Mouse (Mus musculus) liver, embryonic 15.5 days (tissue): ENCODE data around the gene Arpc3. TPM values are rescaled to one million over a fixed set of nuclear protein-coding genes. Genes with fewer than 3 reads are reported as not detected.
A peak's percentile ranks its signal among the peaks of the same experiment; 100 is the strongest.

Experiments
- ATAC-seq: fragments of 200-750 bp; cut with Nextera tagmentation; 2 replicates; pipeline ENCODE4 v1.8.0; 2017; ENCODE audit warnings: moderate number of reproducible peaks, mild to moderate bottlenecking, moderate library complexity; ENCODE audit not compliant: insufficient read depth
- H3K27ac ChIP-seq: fragments of 300-500 bp; sonication (generic); replicated peaks from 2 replicates; pipeline ENCODE4 v1.5.1; 2015; ENCODE audit warnings: mild to moderate bottlenecking, inconsistent platforms
- H3K27me3 ChIP-seq: fragments of 300-500 bp; sonication (generic); 2 replicates; pipeline ENCODE4 v1.6.1; 2015; ENCODE audit warnings: mild to moderate bottlenecking, inconsistent platforms
- H3K36me3 ChIP-seq: fragments of 300-500 bp; sonication (generic); replicated peaks from 2 replicates; pipeline ENCODE4 v1.6.1; 2015; ENCODE audit warnings: moderate library complexity, mild to moderate bottlenecking, inconsistent platforms
- H3K4me1 ChIP-seq: fragments of 300-500 bp; sonication (generic); replicated peaks from 2 replicates; pipeline ENCODE4 v1.6.1; 2015; ENCODE audit warnings: inconsistent platforms
- H3K4me2 ChIP-seq: fragments of 300-500 bp; sonication (generic); 2 replicates; pipeline ENCODE4 v1.6.1; 2015; ENCODE audit warnings: moderate library complexity, mild to moderate bottlenecking, inconsistent platforms
- H3K4me3 ChIP-seq: fragments of 300-500 bp; sonication (generic); replicated peaks from 2 replicates; pipeline ENCODE4 v1.5.1; 2015; ENCODE audit warnings: mild to moderate bottlenecking, inconsistent platforms
- H3K9ac ChIP-seq: fragments of 300-500 bp; sonication (generic); 2 replicates; pipeline ENCODE4 v1.6.1; 2015; ENCODE audit warnings: moderate library complexity, mild to moderate bottlenecking, inconsistent platforms
- H3K9me3 ChIP-seq: fragments of 300-500 bp; sonication (generic); replicated peaks from 2 replicates; pipeline ENCODE4 v1.6.1; 2016; ENCODE audit warnings: inconsistent platforms
- WGBS: fragments of 180-500 bp; shearing (Covaris S2); methylation state at CpG from one replicate; pipeline ENCODE4 v1.1.7; 2015; ENCODE audit warnings: mixed read lengths; ENCODE audit not compliant: insufficient replicate concordance; 5-methylcytosine and 5-hydroxymethylcytosine counted together
- polyA plus RNA-seq: library from polyadenylated mRNA; unstranded; fragments of >200 nt; fragmentation: Nextera tagmentation; extraction: Ambion mirVana; gene quantifications from 2 replicates; pipeline ENCODE4 v1.2.1, GENCODE M21; 2015

Gene Arpc3
- polyA plus RNA-seq, 1 experiment from 2014 or later: 105 TPM

- no peak overlapping the region for H3K9ac ChIP-seq
- H3K4me1 ChIP-seq: peaks cover 17% of the 10 kb centered on the region
- no peak overlapping the region for H3K4me3 ChIP-seq
- no peak overlapping the region for H3K4me2 ChIP-seq
- WGBS: 81% methylated on average over 4 of the region's 4 CpGs
- no peaks in the 10 kb centered on the region for H3K27me3 ChIP-seq
- peaks cover 57% of the 10 kb centered on the region for H3K36me3 ChIP-seq
- ATAC-seq: no peak
- no peaks in the 10 kb centered on the region for H3K9me3 ChIP-seq
- no peak overlapping the region for H3K27ac ChIP-seq
These were observed 14.4 kb upstream of the Arpc3 start for GRCm38 (mm10) chr5:122377101-122377833.

DNA sequence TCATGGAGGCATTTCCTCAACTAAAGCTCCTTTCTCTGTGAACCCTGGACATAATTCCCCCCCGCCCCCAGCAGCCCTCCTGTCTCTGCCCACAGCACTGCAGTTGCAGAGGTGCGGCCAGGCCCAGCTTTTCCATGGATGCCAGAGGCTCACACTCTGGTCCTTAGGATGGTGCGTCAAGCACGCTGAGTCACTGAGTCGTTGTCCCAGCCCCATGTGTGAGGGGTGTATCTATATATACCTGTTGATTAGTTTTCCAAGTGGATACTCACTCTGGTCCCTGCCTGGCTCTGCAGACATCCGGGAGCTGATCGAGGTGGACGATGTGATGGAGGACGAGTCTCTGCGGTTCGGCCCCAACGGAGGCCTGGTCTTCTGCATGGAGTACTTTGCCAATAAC lies 13.5 kb upstream of the Arpc3 start:
- H3K27me3 ChIP-seq: no peaks in the 10 kb centered on the region
- H3K9me3 ChIP-seq: no peaks in the 10 kb centered on the region
- H3K27ac ChIP-seq: no peak overlapping the region
- peaks cover 13% of the 10 kb centered on the region for H3K4me1 ChIP-seq
- H3K4me3 ChIP-seq: no peak overlapping the region
- peaks cover 64% of the 10 kb centered on the region for H3K36me3 ChIP-seq
- 85% methylated on average over 12 of the region's 12 CpGs for WGBS
- H3K4me2 ChIP-seq: no peak overlapping the region
- ATAC-seq: no peak
- no peak overlapping the region for H3K9ac ChIP-seq

- ATAC-seq: peak; percentile 25; the same call in 1 of the 2 replicates
- no peak overlapping the region for H3K27ac ChIP-seq
- 0 out of 2 replicates have a peak, but pooled peaks cover 4% of the 10 kb centered on the region for H3K4me1 ChIP-seq
- H3K9me3 ChIP-seq: no peaks in the 10 kb centered on the region
- H3K27me3 ChIP-seq: no peaks in the 10 kb centered on the region
- H3K4me2 ChIP-seq: no peak overlapping the region
- H3K4me3 ChIP-seq: no peak overlapping the region
- 46% methylated on average over 11 of the region's 11 CpGs for WGBS
- H3K36me3 ChIP-seq: peaks cover 56% of the 10 kb centered on the region
- H3K9ac ChIP-seq: no peak overlapping the region
These were observed 12.1 kb upstream of the Arpc3 start for GRCm38 (mm10) chr5:122379374-122380155.

- no peak for ATAC-seq
- no peak overlapping the region for H3K9ac ChIP-seq
- no peaks in the 10 kb centered on the region for H3K27me3 ChIP-seq
- H3K27ac ChIP-seq: no peak overlapping the region
- peaks cover 10% of the 10 kb centered on the region for H3K36me3 ChIP-seq
- no peak overlapping the region for H3K4me2 ChIP-seq
- WGBS: 80% methylated on average over 5 of the region's 5 CpGs
- no peak overlapping the region for H3K4me3 ChIP-seq
- H3K9me3 ChIP-seq: no peaks in the 10 kb centered on the region
- H3K4me1 ChIP-seq: peaks cover 24% of the 10 kb centered on the region
These were observed 1.7 kb upstream of the Arpc3 start for GRCm38 (mm10) chr5:122390006-122390405.

DNA sequence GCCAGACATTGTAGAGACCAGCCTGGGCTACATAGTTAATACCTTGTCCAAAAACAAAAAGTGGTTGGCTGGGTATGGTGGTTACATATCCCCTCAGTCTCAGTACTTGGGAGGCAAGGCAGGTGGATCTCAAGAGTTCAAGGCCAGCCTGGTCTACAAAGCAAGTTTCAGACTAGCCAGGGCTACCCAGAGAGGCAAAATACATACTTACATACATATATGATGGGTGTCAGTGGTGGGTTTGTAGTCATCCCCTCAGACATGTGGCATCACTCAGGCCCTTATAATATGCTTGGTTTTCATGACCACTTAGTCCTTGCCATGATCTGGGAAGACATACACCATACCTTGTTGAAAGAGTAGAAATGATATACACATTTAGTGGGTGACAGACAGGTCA lies 1.0 kb upstream of the Arpc3 start:
- Histone ChIP-seq H3K4me2 (no peak overlapping the region), H3K36me3 (peaks cover 13% of the 10 kb centered on the region), H3K9ac (no peak overlapping the region), H3K27ac (no peak overlapping the region), H3K4me3 (no peak overlapping the region), H3K27me3 (no peaks in the 10 kb centered on the region), H3K4me1 (peaks cover 28% of the 10 kb centered on the region), H3K9me3 (no peaks in the 10 kb centered on the region)
- no peak for ATAC-seq

DNA sequence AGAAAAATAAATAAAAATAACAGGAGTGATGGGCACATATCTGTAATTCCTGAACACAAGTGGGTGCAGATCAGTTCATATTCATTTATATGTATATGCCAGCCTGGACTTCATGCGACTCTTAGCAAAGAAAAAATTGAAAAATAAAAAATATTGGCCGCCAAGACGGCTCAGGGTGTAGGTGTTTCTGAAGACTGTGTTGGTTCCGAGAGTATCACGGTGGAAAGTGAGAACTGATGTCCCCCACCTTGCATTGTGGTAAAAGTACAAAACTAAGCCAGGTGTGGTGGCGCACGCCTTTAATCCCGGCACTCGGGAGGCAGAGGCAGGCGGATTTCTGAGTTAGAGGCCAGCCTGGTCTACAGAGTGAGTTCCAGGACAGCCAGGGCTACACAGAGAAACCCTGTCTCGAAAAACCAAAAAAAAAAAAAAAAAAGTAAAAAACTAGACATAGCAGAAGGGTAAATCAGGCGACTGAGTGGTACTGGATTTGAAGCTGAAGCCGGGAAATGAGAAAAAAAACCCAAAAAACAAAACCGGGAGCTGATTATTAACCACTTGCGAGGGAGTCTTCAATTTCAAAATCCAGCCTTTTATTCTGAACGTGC lies 396 bp upstream of the Arpc3 start:
- Histone ChIP-seq H3K4me2 (peak overlapping the region; percentile 56), H3K27ac (peak overlapping the region; percentile 84; the same call in 1 of the 2 replicates), H3K4me1 (peaks cover 28% of the 10 kb centered on the region), H3K4me3 (peak overlapping the region; percentile 80), H3K9ac (no peak overlapping the region), H3K9me3 (no peaks in the 10 kb centered on the region), H3K27me3 (no peaks in the 10 kb centered on the region), H3K36me3 (peaks cover 13% of the 10 kb centered on the region)
- WGBS: 50% methylated on average over 16 of the region's 16 CpGs
- no peak for ATAC-seq

DNA sequence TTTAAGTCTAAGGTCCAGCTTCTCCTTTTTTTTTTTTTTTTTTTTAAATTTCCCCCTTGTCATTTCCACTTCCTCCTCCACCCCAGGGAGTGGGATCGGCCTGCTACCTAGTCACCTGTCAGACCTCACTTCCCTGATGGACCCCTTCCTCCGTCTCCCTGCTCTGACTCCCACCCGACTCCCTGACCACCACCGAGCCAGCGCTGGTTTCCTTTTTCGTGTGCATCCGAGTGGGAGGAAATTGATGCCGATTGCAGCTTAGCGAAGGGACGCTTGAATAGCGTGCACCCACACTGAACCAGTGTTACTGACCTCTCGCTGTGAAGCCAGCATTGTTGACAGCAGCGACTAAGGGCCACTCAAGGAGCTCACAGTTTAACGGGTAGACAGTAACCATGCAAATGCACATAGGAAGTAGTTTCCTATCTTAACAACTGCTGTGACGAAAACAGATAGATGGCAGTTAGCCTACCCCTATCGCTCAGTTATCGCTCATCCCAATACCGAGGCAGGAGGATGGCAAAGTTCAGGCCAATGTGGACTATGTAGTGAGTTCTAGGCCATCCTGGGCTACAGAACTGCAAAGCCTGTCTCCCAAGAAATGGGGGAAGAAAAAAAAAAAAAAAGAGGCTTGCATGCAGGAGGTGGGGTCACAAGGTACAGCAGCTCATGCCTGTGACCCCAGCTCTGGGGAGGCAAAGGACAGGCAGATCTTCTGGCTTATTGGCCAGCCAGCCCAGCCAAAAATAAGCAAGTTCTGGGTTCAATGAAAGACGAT lies 738 bp downstream of the Arpc3 start:
- Histone ChIP-seq H3K27me3 (no peaks in the 10 kb centered on the region), H3K27ac (peak overlapping the region; percentile 84), H3K9ac (peak overlapping the region; percentile 86), H3K9me3 (no peaks in the 10 kb centered on the region), H3K36me3 (peaks cover 24% of the 10 kb centered on the region), H3K4me2 (peak overlapping the region; percentile 82), H3K4me3 (peak overlapping the region; percentile 80), H3K4me1 (peaks cover 31% of the 10 kb centered on the region)
- WGBS: 3% methylated on average over 19 of the region's 19 CpGs
- peak; percentile 42 for ATAC-seq

- WGBS: 35% methylated on average over 2 of the region's 2 CpGs
- Histone ChIP-seq H3K9me3 (no peaks in the 10 kb centered on the region), H3K27me3 (no peaks in the 10 kb centered on the region), H3K36me3 (peaks cover 35% of the 10 kb centered on the region), H3K4me1 (peaks cover 31% of the 10 kb centered on the region), H3K27ac (no peak overlapping the region), H3K4me3 (no peak overlapping the region), H3K4me2 (0 out of 2 replicates have a peak overlapping the region, but pooled peaks have one; percentile 82), H3K9ac (no peak overlapping the region)
- no peak for ATAC-seq
These were observed 2.2 kb downstream of the Arpc3 start for GRCm38 (mm10) chr5:122393887-122394286.

DNA sequence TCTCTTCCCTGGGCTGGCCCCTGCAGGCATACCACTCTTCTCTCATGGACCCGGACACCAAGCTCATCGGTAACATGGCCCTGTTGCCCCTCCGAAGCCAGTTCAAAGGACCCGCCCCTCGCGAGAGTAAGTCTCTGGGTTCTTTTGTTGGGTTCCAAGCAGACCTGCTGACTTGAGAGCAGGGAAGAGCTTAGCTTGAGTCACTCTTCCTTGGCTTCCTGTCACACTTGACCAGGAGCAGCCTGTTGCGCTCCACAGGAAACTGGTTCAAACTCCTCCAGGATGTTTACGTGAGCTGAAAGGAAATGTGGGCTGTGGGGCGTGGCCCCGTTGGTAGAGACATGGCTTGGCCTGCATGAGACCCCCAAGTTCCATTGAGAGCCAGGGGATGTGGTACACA lies 5.1 kb downstream of the Arpc3 start:
- WGBS: 49% methylated on average over 10 of the region's 10 CpGs
- no peak for ATAC-seq

GRCm38 (mm10) chr5:122397495-122397894 lies 5.8 kb downstream of the Arpc3 start:
- Histone ChIP-seq H3K27ac (no peak overlapping the region), H3K4me2 (no peak overlapping the region), H3K4me1 (peaks cover 35% of the 10 kb centered on the region), H3K27me3 (no peaks in the 10 kb centered on the region), H3K9ac (no peak overlapping the region), H3K36me3 (peaks cover 71% of the 10 kb centered on the region), H3K9me3 (no peaks in the 10 kb centered on the region), H3K4me3 (no peak overlapping the region)
- 77% methylated on average over 8 of the region's 8 CpGs for WGBS
- no peak for ATAC-seq

More for the DNA sequence above, 5.1 kb downstream of the Arpc3 start:
- H3K4me1 ChIP-seq: peaks cover 37% of the 10 kb centered on the region
- peaks cover 64% of the 10 kb centered on the region for H3K36me3 ChIP-seq
- no peak overlapping the region for H3K9ac ChIP-seq
- no peak overlapping the region for H3K27ac ChIP-seq
- H3K4me2 ChIP-seq: no peak overlapping the region; the same call in 1 of the 2 replicates
- H3K9me3 ChIP-seq: no peaks in the 10 kb centered on the region
- H3K4me3 ChIP-seq: 0 out of 2 replicates have a peak overlapping the region, but pooled peaks have one; percentile 5
- no peaks in the 10 kb centered on the region for H3K27me3 ChIP-seq
